Comparison of ENCODE assay signal across 22 mouse cellular contexts in the genomic region with DNA sequence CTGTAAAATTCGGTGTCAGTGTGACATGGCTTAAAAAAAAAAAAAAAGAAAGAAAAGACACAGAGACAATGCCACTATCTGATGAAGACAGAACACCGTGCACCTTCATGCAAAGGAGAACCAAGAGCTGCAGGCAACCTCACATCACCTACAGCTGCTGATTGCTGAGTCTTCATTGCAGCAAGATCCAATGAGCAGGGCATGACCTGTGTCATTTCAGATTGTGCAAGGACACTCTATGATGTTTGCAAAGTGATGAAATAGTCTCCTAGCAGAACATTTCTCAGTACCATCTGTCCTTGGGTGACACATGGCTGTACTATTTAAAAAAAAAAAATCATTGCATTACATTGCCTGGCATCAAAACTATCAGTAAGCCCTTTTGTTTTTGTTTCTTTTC. TPM values are rescaled to one million over a fixed set of nuclear protein-coding genes. Genes with fewer than 3 reads are reported as not detected.
DNase-seq lines count a peak whose midpoint lies in the region; ATAC-seq lines count a peak whose summit lies in the region.
"Had no signal": no experiment of that assay in that cellular context is flagged by ENCODE, and none has a peak within 500 bp of the region (broad histone marks: within the 10 kb centered on the region; RNA-seq: fewer than 3 reads in every experiment).

No protein-coding gene starts in this region.

- H3K4me2 ChIP-seq in liver, embryonic 12.5 days = no peak overlapping the region
- no peak overlapping the region for H3K4me2 ChIP-seq in liver, embryonic 11.5 days

- WGBS in liver, embryonic 12.5 days (ENCODE audit: insufficient replicate concordance) = 46% methylated on average over 2 of the region's 2 CpGs
- 66% methylated on average over 2 of the region's 2 CpGs for WGBS in liver, embryonic 11.5 days

- H3K4me3 ChIP-seq in liver, embryonic 12.5 days = no peak overlapping the region
- H3K4me3 ChIP-seq in liver, embryonic 11.5 days (ENCODE audit: low read depth, low read length) = no peak overlapping the region
- H3K4me3 ChIP-seq: embryonic facial prominence, embryonic 10.5 days; erythroblast, embryonic 14.5 days had no signal

- no peak for DNase-seq in liver, embryonic 11.5 days (ENCODE audit: low spot score)
- DNase-seq in adrenal gland, postnatal 36 days = peak; percentile 43 to 48
- peak; percentile 2 to 8 for DNase-seq in layer of hippocampus, postnatal 36 days
- DNase-seq in gastrocnemius, adult 18-20 months (ENCODE audit: low spot score) = no peak
- no peak for DNase-seq in heart, adult 11 months
- DNase-seq in cerebellum, postnatal 25 days = no peak
- DNase-seq: cerebellum, postnatal 14 days; gastrocnemius, postnatal 36 days; kidney, adult 9 months; kidney, postnatal 4 days; lung, adult 2 months; retina, postnatal 1 day; thymus, adult 2 months had no signal

- H3K27ac ChIP-seq in liver, embryonic 12.5 days = no peak overlapping the region
- no peak overlapping the region for H3K27ac ChIP-seq in liver, embryonic 11.5 days (ENCODE audit: low read depth, low read length)
- H3K27ac ChIP-seq: embryonic facial prominence, embryonic 10.5 days had no signal

- peak; percentile 24; the same call in 1 of the 2 replicates for ATAC-seq in liver, embryonic 12.5 days
- no peak for ATAC-seq in liver, embryonic 11.5 days (replicated peaks; ENCODE audit: low FRiP score)
- ATAC-seq: inflammation-experienced regulatory T-cells, adult 6 months had no signal

- H3K27me3 ChIP-seq in liver, embryonic 12.5 days (replicated peaks) = no peaks in the 10 kb centered on the region
- no peaks in the 10 kb centered on the region for H3K27me3 ChIP-seq in liver, embryonic 11.5 days (replicated peaks; ENCODE audit: control insufficient read depth, insufficient read depth, low read length)

- H3K9me3 ChIP-seq in liver, embryonic 12.5 days (replicated peaks) = no peaks in the 10 kb centered on the region
- no peaks in the 10 kb centered on the region for H3K9me3 ChIP-seq in liver, embryonic 11.5 days (ENCODE audit: control insufficient read depth, low read length)
- H3K9me3 ChIP-seq: embryonic facial prominence, embryonic 10.5 days had no signal

- H3K9ac ChIP-seq in liver, embryonic 12.5 days = no peak overlapping the region
- H3K9ac ChIP-seq in liver, embryonic 11.5 days (ENCODE audit: low read depth, low read length) = no peak overlapping the region

- no peaks in the 10 kb centered on the region for H3K4me1 ChIP-seq in liver, embryonic 12.5 days
- no peaks in the 10 kb centered on the region for H3K4me1 ChIP-seq in liver, embryonic 11.5 days (replicated peaks; ENCODE audit: control insufficient read depth, insufficient read depth, low read length)
- H3K4me1 ChIP-seq: embryonic facial prominence, embryonic 10.5 days had no signal

- H3K36me3 ChIP-seq in liver, embryonic 12.5 days = no peaks in the 10 kb centered on the region
- no peaks in the 10 kb centered on the region for H3K36me3 ChIP-seq in liver, embryonic 11.5 days (ENCODE audit: control insufficient read depth, insufficient read depth, low read length)
- H3K36me3 ChIP-seq: embryonic facial prominence, embryonic 10.5 days had no signal

RNA-seq across cellular contexts. Expression of a gene that starts 5.2 kb away (rescaled TPM):
- 0.02 TPM in 1 of 2 replicates, not detected in the other for polyA plus RNA-seq in liver, embryonic 12.5 days (2016; fragmentation: Nextera tagmentation; extraction: Ambion mirVana)
- not detected in 2 replicates for polyA plus RNA-seq in liver, embryonic 11.5 days (2014; fragmentation: Nextera tagmentation; extraction: Ambion mirVana)
- under 1 TPM in 1 of 2 experiments, not detected in 1; 0.49 TPM for total RNA-seq in adrenal gland, postnatal 36 days (2021)
- total RNA-seq in layer of hippocampus, postnatal 36 days (2021) = under 1 TPM; 0.66 to 0.97 TPM
- not detected for total RNA-seq in gastrocnemius, adult 18-20 months (2021)
- total RNA-seq: gastrocnemius, postnatal 36 days; monocyte, adult 5-6 weeks had no signal
- polyA plus RNA-seq: embryonic facial prominence, embryonic 10.5 days; heart, embryonic 14.5 days; hindbrain, embryonic 11.5 days; inflammation-experienced regulatory T-cells, adult 6 months; lung, adult 2 months; neural tube, embryonic 14.5 days; stomach, embryonic 14.5 days; thymus, adult 2 months had no signal

Comparison
In these comparisons a context has a peak if more than half of its experiments do, and no peak if none do; other contexts are left out.
1. DNase-seq: peak in adrenal gland, postnatal 36 days (2 of 2) and layer of hippocampus, postnatal 36 days (2 of 2); none in liver, embryonic 11.5 days (single experiment), gastrocnemius, adult 18-20 months (single experiment), heart, adult 11 months (single experiment) and cerebellum, postnatal 25 days (0 of 2).